Mouse (Mus musculus): ENCODE measurements around the gene Ttc21b.

GRCm38 (mm10) chr2:66178848-66179215 is 77.6 kb downstream of the Ttc21b start:
- TF ChIP-seq CTCF (IDR thresholded peaks at IDR 0.05; ENCODE audit: insufficient read depth, low read depth, low read length), result no peak
- TF ChIP-seq POLR2A (IDR thresholded peaks at IDR 0.05; ENCODE audit: insufficient read depth, low read depth, low read length), result no peak

Measured in olfactory bulb, adult 2 months (tissue).